Mouse (Mus musculus): Measurements from ENCODE around the gene Plaur. TPM values are rescaled to one million over a fixed set of nuclear protein-coding genes. Genes with fewer than 3 reads are reported as not detected.
"Not testable (repeated sequence)": the region's sequence is repeated elsewhere in the genome, so short reads cannot be mapped to it uniquely, and the experiment has no call there.

Plaur gene
- polyA plus RNA-seq, 1 experiment from 2014 or later: 9.8 TPM

- Histone ChIP-seq H3K27me3 (replicated peaks) (peaks cover 55% of the 10 kb centered on the region), H3K36me3 (no peaks in the 10 kb centered on the region), H3K4me1 (peaks cover 50% of the 10 kb centered on the region), H3K27ac (replicated peaks) (no peak overlapping the region), H3K9me3 (no peaks in the 10 kb centered on the region; the same call in 1 of the 2 replicates), H3K4me3 (0 out of 2 replicates have a peak overlapping the region, but pooled peaks have one; percentile 9), H3K9ac (no peak overlapping the region), H3K4me2 (peak overlapping the region; percentile 35)
- ATAC-seq (ENCODE audit: extremely low read depth, insufficient number of reproducible peaks, low FRiP score, low TSS enrichment): no peak
- WGBS: 16% methylated on average over 10 of the region's 10 CpGs
Observed at GRCm38 (mm10) chr7:24504004-24504403, 41.7 kb downstream of the Plaur start.

GRCm38 (mm10) chr7:24504868-24505267, 42.6 kb downstream of the Plaur start:
- H3K9ac ChIP-seq: no peak overlapping the region; the same call in 1 of the 2 replicates

GRCm38 (mm10) chr7:24505447-24506064, 43.3 kb downstream of the Plaur start:
- peak overlapping the region; percentile 76 for H3K4me3 ChIP-seq
- H3K4me1 ChIP-seq: peaks cover 38% of the 10 kb centered on the region
- no peaks in the 10 kb centered on the region; the same call in 1 of the 2 replicates for H3K9me3 ChIP-seq
- no peak for ATAC-seq (ENCODE audit: extremely low read depth, insufficient number of reproducible peaks, low FRiP score, low TSS enrichment)
- peak overlapping the region; percentile 99 for H3K27ac ChIP-seq (replicated peaks)
- H3K9ac ChIP-seq: peak overlapping the region; percentile 29; the same call in 1 of the 2 replicates
- H3K27me3 ChIP-seq (replicated peaks): peaks cover 39% of the 10 kb centered on the region
- H3K4me2 ChIP-seq: peak overlapping the region; percentile 88
- peaks cover under 1% of the 10 kb centered on the region for H3K36me3 ChIP-seq
- 31% methylated on average over 15 of the region's 15 CpGs for WGBS

More at GRCm38 (mm10) chr7:24504868-24505267, 42.6 kb downstream of the Plaur start:
- Histone ChIP-seq H3K4me1 (peaks cover 45% of the 10 kb centered on the region), H3K27ac (replicated peaks) (no peak overlapping the region), H3K9me3 (no peaks in the 10 kb centered on the region; the same call in 1 of the 2 replicates), H3K4me3 (no peak overlapping the region), H3K4me2 (no peak overlapping the region), H3K27me3 (replicated peaks) (peaks cover 46% of the 10 kb centered on the region), H3K36me3 (no peaks in the 10 kb centered on the region)
- 21% methylated on average over 4 of the region's 4 CpGs for WGBS
- ATAC-seq (ENCODE audit: extremely low read depth, insufficient number of reproducible peaks, low FRiP score, low TSS enrichment): no peak

- peak overlapping the region; percentile 95 for H3K9ac ChIP-seq
- peak overlapping the region; percentile 99 for H3K27ac ChIP-seq (replicated peaks)
- H3K9me3 ChIP-seq: no peaks in the 10 kb centered on the region; the same call in 1 of the 2 replicates
- WGBS: 3% methylated on average over 3 of the region's 3 CpGs
- H3K4me1 ChIP-seq: peaks cover 37% of the 10 kb centered on the region
- H3K36me3 ChIP-seq: peaks cover 3% of the 10 kb centered on the region
- peak overlapping the region; percentile 76 for H3K4me3 ChIP-seq
- no peak for ATAC-seq (ENCODE audit: extremely low read depth, insufficient number of reproducible peaks, low FRiP score, low TSS enrichment)
- peak overlapping the region; percentile 88 for H3K4me2 ChIP-seq
- peaks cover 34% of the 10 kb centered on the region for H3K27me3 ChIP-seq (replicated peaks)
Observed at GRCm38 (mm10) chr7:24506065-24506459, 43.8 kb downstream of the Plaur start.

- ATAC-seq (ENCODE audit: extremely low read depth, insufficient number of reproducible peaks, low FRiP score, low TSS enrichment): no peak
- peak overlapping the region; percentile 99 for H3K27ac ChIP-seq (replicated peaks)
- no peaks in the 10 kb centered on the region for H3K9me3 ChIP-seq
- peaks cover 37% of the 10 kb centered on the region for H3K4me1 ChIP-seq
- H3K36me3 ChIP-seq: peaks cover 3% of the 10 kb centered on the region
- peak overlapping the region; percentile 76 for H3K4me3 ChIP-seq
- peaks cover 30% of the 10 kb centered on the region for H3K27me3 ChIP-seq (replicated peaks)
- H3K4me2 ChIP-seq: peak overlapping the region; percentile 88
- H3K9ac ChIP-seq: peak overlapping the region; percentile 95
- WGBS: 2% methylated on average over 12 of the region's 12 CpGs
Observed at GRCm38 (mm10) chr7:24506476-24506837, 44.2 kb downstream of the Plaur start.

- Histone ChIP-seq H3K4me2 (peak within 1 kb of the TSS; percentile 88), H3K9me3 (no peaks in the 10 kb centered on the region), H3K27ac (replicated peaks) (peak within 1 kb of the TSS; percentile 99), H3K36me3 (peaks cover 3% of the 10 kb centered on the region), H3K9ac (peak within 1 kb of the TSS; percentile 95), H3K27me3 (replicated peaks) (peaks cover 24% of the 10 kb centered on the region), H3K4me3 (peak within 1 kb of the TSS; percentile 76), H3K4me1 (peaks cover 37% of the 10 kb centered on the region)
- peak; percentile 70 for ATAC-seq (ENCODE audit: extremely low read depth, insufficient number of reproducible peaks, low FRiP score, low TSS enrichment)
- WGBS: under 1% methylated on average over 74 of the region's 84 CpGs
Observed at GRCm38 (mm10) chr7:24506838-24507725, 44.8 kb downstream of the Plaur start, which contains the start of gene Zfp428. Gene Zfp428, plus strand, starts transcription at chr7:24507006.

GRCm38 (mm10) chr7:24507726-24508114, 45.4 kb downstream of the Plaur start:
- Histone ChIP-seq H3K9me3 (no peaks in the 10 kb centered on the region), H3K36me3 (peaks cover 3% of the 10 kb centered on the region), H3K4me1 (peaks cover 37% of the 10 kb centered on the region), H3K4me2 (peak overlapping the region; percentile 88), H3K9ac (peak overlapping the region; percentile 95), H3K27ac (replicated peaks) (peak overlapping the region; percentile 99), H3K27me3 (replicated peaks) (peaks cover 17% of the 10 kb centered on the region), H3K4me3 (peak overlapping the region; percentile 76)
- no peak for ATAC-seq (ENCODE audit: extremely low read depth, insufficient number of reproducible peaks, low FRiP score, low TSS enrichment)
- 2% methylated on average over 20 of the region's 20 CpGs for WGBS

- H3K27me3 ChIP-seq (replicated peaks): no peaks in the 10 kb centered on the region
- H3K4me3 ChIP-seq: no peak within 1 kb of the TSS
- H3K36me3 ChIP-seq: peaks cover 26% of the 10 kb centered on the region
- no peak within 1 kb of the TSS for H3K4me2 ChIP-seq
- 88% methylated on average over 7 of the region's 7 CpGs for WGBS
- no peak within 1 kb of the TSS for H3K9ac ChIP-seq
- H3K9me3 ChIP-seq: no peaks in the 10 kb centered on the region
- H3K27ac ChIP-seq (replicated peaks): no peak within 1 kb of the TSS
- H3K4me1 ChIP-seq: peaks cover 11% of the 10 kb centered on the region
- ATAC-seq (ENCODE audit: extremely low read depth, insufficient number of reproducible peaks, low FRiP score, low TSS enrichment): no peak
Observed at GRCm38 (mm10) chr7:24512355-24512754, 50.1 kb downstream of the Plaur start, which contains the start of gene AC161166.1. Gene AC161166.1, minus strand, starts transcription at chr7:24512455.

- not testable (repeated sequence) for ATAC-seq (ENCODE audit: extremely low read depth, insufficient number of reproducible peaks, low FRiP score, low TSS enrichment); H3K4me1 ChIP-seq; H3K9me3 ChIP-seq; H3K4me2 ChIP-seq; H3K27ac ChIP-seq (replicated peaks); H3K9ac ChIP-seq; H3K27me3 ChIP-seq (replicated peaks); H3K4me3 ChIP-seq
- H3K36me3 ChIP-seq: peaks cover 23% of the 10 kb centered on the region
- 60% methylated on average over 8 of the region's 8 CpGs for WGBS
Observed at GRCm38 (mm10) chr7:24516319-24516718, 54.0 kb downstream of the Plaur start.

- Histone ChIP-seq H3K9me3 (no peaks in the 10 kb centered on the region), H3K36me3 (peaks cover 23% of the 10 kb centered on the region), H3K4me2 (no peak overlapping the region), H3K27me3 (replicated peaks) (no peaks in the 10 kb centered on the region), H3K4me1 (no peaks in the 10 kb centered on the region), H3K4me3 (no peak overlapping the region), H3K9ac (no peak overlapping the region), H3K27ac (replicated peaks) (no peak overlapping the region)
- no peak for ATAC-seq (ENCODE audit: extremely low read depth, insufficient number of reproducible peaks, low FRiP score, low TSS enrichment)
- 50% methylated on average over 5 of the region's 5 CpGs for WGBS
Observed at GRCm38 (mm10) chr7:24517077-24517476, 54.8 kb downstream of the Plaur start.

- no peaks in the 10 kb centered on the region for H3K9me3 ChIP-seq
- no peak overlapping the region for H3K4me3 ChIP-seq
- no peak overlapping the region for H3K27ac ChIP-seq (replicated peaks)
- ATAC-seq (ENCODE audit: extremely low read depth, insufficient number of reproducible peaks, low FRiP score, low TSS enrichment): no peak
- no peaks in the 10 kb centered on the region for H3K4me1 ChIP-seq
- H3K9ac ChIP-seq: no peak overlapping the region
- peaks cover 23% of the 10 kb centered on the region for H3K36me3 ChIP-seq
- H3K27me3 ChIP-seq (replicated peaks): no peaks in the 10 kb centered on the region
- WGBS: 58% methylated on average over 6 of the region's 6 CpGs
- no peak overlapping the region for H3K4me2 ChIP-seq
Observed at GRCm38 (mm10) chr7:24517654-24518053, 55.4 kb downstream of the Plaur start.
